Mouse (Mus musculus) neural tube, embryonic 13.5 days (tissue): ENCODE results near the gene Birc6. TPM values are rescaled to one million over a fixed set of nuclear protein-coding genes. Genes with fewer than 3 reads are reported as not detected.
"Not testable (repeated sequence)": the region's sequence is repeated elsewhere in the genome, so short reads cannot be mapped to it uniquely, and the experiment has no call there.

Experiments
- ATAC-seq: fragments of 200-750 bp; cut with Nextera tagmentation; 2 replicates; pipeline ENCODE4 v1.8.0; 2017; ENCODE audit warnings: low read depth, mild to moderate bottlenecking, moderate TSS enrichment, moderate library complexity
- H3K27ac ChIP-seq: fragments of 300-500 bp; sonication (generic); replicated peaks from 2 replicates; pipeline ENCODE4 v1.5.1; 2015; ENCODE audit warnings: moderate library complexity, mild to moderate bottlenecking, inconsistent platforms
- H3K27me3 ChIP-seq: fragments of 300-500 bp; sonication (generic); 2 replicates; pipeline ENCODE4 v1.6.1; 2015; ENCODE audit warnings: mild to moderate bottlenecking, inconsistent platforms
- H3K36me3 ChIP-seq: fragments of 300-500 bp; sonication (generic); 2 replicates; pipeline ENCODE4 v1.6.1; 2015; ENCODE audit warnings: mild to moderate bottlenecking, inconsistent platforms
- H3K4me1 ChIP-seq: fragments of 300-500 bp; sonication (generic); replicated peaks from 2 replicates; pipeline ENCODE4 v1.6.1; 2015; ENCODE audit warnings: inconsistent platforms
- H3K4me2 ChIP-seq: fragments of 300-500 bp; sonication (generic); 2 replicates; pipeline ENCODE4 v1.6.1; 2015; ENCODE audit warnings: inconsistent platforms, mild to moderate bottlenecking, moderate library complexity
- H3K4me3 ChIP-seq: fragments of 300-500 bp; sonication (generic); 2 replicates; pipeline ENCODE4 v1.5.1; 2015; ENCODE audit warnings: mild to moderate bottlenecking, inconsistent platforms
- H3K9ac ChIP-seq: fragments of 300-500 bp; sonication (generic); 2 replicates; pipeline ENCODE4 v1.6.1; 2015; ENCODE audit warnings: moderate library complexity, mild to moderate bottlenecking, inconsistent platforms
- H3K9me3 ChIP-seq: fragments of 300-500 bp; sonication (generic); 2 replicates; pipeline ENCODE4 v1.6.1; 2016; ENCODE audit warnings: inconsistent platforms
- WGBS: fragments of 180-500 bp; shearing (Covaris S2); methylation state at CpG from one replicate; pipeline ENCODE4 v1.1.7; 2015; 5-methylcytosine and 5-hydroxymethylcytosine counted together
- polyA plus RNA-seq: library from polyadenylated mRNA; unstranded; fragments of >200 nt; fragmentation: Nextera tagmentation; extraction: Ambion mirVana; gene quantifications from 2 replicates; pipeline ENCODE4 v1.2.1, GENCODE M21; 2015

Gene Birc6
- polyA plus RNA-seq, 1 experiment from 2014 or later, result 99.1 TPM

DNA sequence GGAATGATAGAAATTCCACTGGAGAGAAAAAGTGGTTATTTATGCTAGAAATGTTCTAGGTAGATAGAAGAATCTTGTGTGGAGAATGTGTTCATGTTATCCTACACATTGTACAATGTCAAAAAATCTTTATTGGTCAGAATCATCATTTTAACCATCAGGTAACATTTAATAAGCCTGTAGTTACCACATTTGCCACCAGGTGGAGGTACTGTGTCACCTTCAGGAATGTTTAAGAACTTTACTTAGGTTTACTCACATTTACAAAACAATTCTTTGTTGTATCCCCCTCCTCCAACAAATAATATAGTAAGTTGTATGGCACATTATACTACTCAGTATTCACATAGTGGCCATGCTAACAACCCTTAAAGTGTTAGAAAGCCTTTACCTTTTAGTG, 145.2 kb downstream of the Birc6 start:
- no peaks in the 10 kb centered on the region for H3K9me3 ChIP-seq
- no peak overlapping the region for H3K4me2 ChIP-seq
- no peaks in the 10 kb centered on the region for H3K27me3 ChIP-seq
- no peak for ATAC-seq
- no peaks in the 10 kb centered on the region for H3K4me1 ChIP-seq
- no peak overlapping the region for H3K27ac ChIP-seq
- peaks cover 61% of the 10 kb centered on the region for H3K36me3 ChIP-seq
- H3K9ac ChIP-seq, result no peak overlapping the region
- H3K4me3 ChIP-seq, result no peak overlapping the region

DNA sequence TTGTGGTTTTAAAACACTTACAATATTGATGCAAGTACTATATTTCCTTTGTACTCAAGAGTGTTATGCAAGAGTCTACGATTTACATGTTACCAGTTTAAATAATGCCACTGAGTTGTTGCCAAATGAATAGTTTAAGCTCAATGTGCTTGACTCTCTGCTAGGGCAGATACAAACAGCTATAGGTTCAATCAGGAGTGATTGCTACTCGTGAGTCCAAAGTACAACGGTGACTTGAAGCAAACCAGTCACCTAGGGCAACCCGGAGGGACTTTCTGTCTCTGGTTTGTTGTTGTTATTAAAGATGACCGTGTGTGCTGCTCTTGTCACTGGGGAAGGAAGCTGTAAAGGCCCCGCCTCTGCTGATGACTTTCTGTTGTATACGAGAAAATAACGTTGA, 150.0 kb downstream of the Birc6 start:
- Histone ChIP-seq H3K4me1 (no peaks in the 10 kb centered on the region), H3K4me3 (no peak overlapping the region), H3K27me3 (no peaks in the 10 kb centered on the region), H3K9ac (no peak overlapping the region), H3K36me3 (peaks cover 52% of the 10 kb centered on the region), H3K4me2 (no peak overlapping the region), H3K9me3 (no peaks in the 10 kb centered on the region), H3K27ac (no peak overlapping the region)
- WGBS, result 91% methylated on average over 8 of the region's 8 CpGs
- ATAC-seq, result no peak

DNA sequence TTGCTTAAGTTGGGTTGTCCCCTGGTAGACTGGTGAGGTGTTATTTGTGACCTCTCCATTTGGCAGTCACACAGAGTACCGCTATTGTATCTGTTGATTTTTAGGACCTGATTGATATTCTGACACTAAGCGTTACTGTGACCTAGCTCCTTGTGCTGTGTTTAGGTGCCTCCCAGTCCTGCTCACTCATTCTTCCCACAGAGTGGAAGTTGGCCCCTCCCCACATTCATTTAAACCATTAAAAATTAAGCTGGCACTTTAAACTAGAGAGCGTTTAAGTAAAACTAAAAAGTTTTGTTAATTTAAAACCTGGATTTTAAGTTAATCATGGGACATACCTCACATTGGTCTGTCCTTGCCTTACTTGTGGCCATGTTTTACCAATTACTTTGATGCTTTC, 156.8 kb downstream of the Birc6 start:
- Histone ChIP-seq H3K4me1 (no peaks in the 10 kb centered on the region), H3K4me3 (no peak overlapping the region), H3K27me3 (no peaks in the 10 kb centered on the region), H3K4me2 (no peak overlapping the region), H3K27ac (no peak overlapping the region), H3K9ac (no peak overlapping the region), H3K9me3 (no peaks in the 10 kb centered on the region), H3K36me3 (peaks cover 35% of the 10 kb centered on the region)
- 78% methylated on average over 3 of the region's 3 CpGs for WGBS
- ATAC-seq, result no peak

DNA sequence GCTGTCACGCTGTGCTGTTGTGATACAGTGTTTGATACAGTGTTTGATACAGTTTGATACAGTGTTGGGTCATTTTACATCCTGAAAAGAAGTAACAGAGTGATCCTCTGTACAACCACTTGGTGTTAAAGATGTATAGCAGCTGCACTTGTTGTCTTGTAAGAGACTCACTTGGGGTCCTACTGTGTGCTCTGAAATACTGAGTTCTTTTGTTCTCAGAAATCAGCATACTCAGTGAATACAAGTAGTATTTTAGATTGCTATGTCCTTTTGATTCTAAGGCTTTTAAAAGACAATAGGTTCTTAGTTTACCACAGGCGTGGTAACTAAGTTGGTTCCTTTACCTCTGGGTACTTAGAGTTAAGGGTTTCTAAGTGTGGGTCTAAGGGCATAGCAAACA, 160.5 kb downstream of the Birc6 start:
- no peaks in the 10 kb centered on the region for H3K27me3 ChIP-seq
- no peak overlapping the region for H3K9ac ChIP-seq
- H3K36me3 ChIP-seq, result peaks cover 50% of the 10 kb centered on the region
- no peak overlapping the region for H3K4me3 ChIP-seq
- H3K9me3 ChIP-seq, result no peaks in the 10 kb centered on the region
- 83% methylated on average over 2 of the region's 2 CpGs for WGBS
- H3K4me2 ChIP-seq, result no peak overlapping the region
- no peak for ATAC-seq
- no peaks in the 10 kb centered on the region for H3K4me1 ChIP-seq
- H3K27ac ChIP-seq, result no peak overlapping the region

DNA sequence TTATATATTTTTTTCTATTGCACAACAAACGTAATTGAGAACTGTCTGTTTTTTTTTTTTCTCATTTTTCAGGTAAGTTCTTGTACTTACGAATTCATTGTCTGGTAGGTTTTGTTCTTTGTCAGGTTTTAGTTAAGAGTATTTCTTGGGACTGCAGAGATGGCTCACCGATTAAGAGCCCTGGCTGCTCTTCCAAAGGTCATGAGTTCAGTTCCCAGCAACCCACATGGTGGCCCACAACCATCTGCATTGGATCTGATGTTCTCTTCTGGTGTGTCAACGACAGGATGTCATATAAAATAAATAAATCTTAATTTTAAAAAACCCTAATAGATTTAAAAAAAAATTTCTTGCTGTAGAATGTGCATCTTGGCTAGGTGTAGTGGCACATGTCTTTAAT, 161.3 kb downstream of the Birc6 start:
- Histone ChIP-seq H3K27me3 (no peaks in the 10 kb centered on the region), H3K27ac (no peak overlapping the region), H3K36me3 (peaks cover 53% of the 10 kb centered on the region), H3K4me3 (no peak overlapping the region), H3K9ac (no peak overlapping the region), H3K4me2 (no peak overlapping the region), H3K9me3 (no peaks in the 10 kb centered on the region), H3K4me1 (no peaks in the 10 kb centered on the region)
- 92% methylated on average over 4 of the region's 4 CpGs for WGBS
- ATAC-seq, result no peak

DNA sequence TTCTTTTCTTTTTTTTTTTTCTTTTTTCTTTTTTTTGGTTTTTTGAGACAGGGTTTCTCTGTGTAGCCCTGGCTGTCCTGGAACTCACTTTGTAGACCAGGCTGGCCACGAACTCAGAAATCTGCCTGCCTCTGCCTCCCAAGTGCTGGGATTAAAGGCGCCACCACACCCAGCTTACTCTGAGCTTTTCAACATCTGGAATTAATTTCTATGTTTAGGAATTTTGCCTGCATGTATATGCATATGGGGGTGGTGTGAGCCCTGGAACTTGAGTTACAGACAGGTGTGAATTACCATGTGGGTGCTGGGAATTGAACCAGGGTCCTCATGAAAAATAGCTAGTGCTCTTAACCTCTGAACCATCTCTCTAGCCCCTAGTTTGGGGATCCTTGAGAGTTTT, 173.6 kb downstream of the Birc6 start:
- ATAC-seq, H3K4me2 ChIP-seq, H3K9me3 ChIP-seq, H3K4me3 ChIP-seq, H3K4me1 ChIP-seq, H3K9ac ChIP-seq, H3K27ac ChIP-seq, H3K27me3 ChIP-seq: not testable (repeated sequence)
- WGBS, result 93% methylated on average over 2 of the region's 2 CpGs
- peaks cover 71% of the 10 kb centered on the region for H3K36me3 ChIP-seq

DNA sequence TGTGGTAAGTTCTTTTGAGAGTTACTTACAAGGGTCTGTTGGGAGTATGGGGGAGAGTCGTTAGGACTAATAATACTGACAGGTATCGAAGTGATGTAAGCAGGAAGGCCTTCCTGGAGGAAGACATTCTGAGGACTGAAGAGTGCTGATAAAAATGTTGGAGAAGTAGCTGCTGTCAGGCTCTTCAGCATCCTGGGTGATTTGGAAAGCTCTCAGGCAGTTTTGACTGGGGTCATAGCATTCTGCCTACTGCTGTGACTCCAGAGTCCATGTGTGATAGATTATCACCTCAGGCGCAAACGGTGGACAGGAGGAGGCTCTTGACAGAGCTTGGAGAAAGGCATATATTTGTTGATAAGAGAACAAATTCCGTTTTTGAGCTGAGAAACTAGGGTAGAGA, 177.4 kb downstream of the Birc6 start:
- no peak overlapping the region for H3K9ac ChIP-seq
- no peaks in the 10 kb centered on the region for H3K9me3 ChIP-seq
- H3K4me1 ChIP-seq, result no peaks in the 10 kb centered on the region
- H3K27ac ChIP-seq, result no peak overlapping the region
- H3K36me3 ChIP-seq, result peaks cover 36% of the 10 kb centered on the region
- H3K27me3 ChIP-seq, result no peaks in the 10 kb centered on the region
- 89% methylated on average over 5 of the region's 5 CpGs for WGBS
- no peak for ATAC-seq
- H3K4me3 ChIP-seq, result no peak overlapping the region
- no peak overlapping the region for H3K4me2 ChIP-seq

DNA sequence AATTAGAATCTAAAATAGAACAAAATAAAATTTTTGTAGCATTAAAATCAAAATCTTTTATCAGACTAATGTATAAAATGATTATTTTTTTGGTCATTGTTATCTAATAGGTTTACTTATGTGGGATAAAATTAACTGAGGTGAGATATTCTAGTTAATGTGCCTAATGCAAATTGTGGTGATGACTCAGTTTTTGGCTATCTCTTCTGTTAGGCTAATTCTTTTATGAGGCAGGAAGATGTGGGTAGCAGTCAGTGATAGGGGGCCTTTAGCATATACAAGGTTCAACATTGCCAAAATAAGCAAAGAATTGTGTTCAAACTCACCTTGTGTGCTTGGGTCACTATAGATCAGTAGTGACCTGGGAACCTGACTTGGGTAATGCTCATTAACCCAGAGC, 178.5 kb downstream of the Birc6 start:
- H3K36me3 ChIP-seq, result peaks cover 25% of the 10 kb centered on the region
- no peak for ATAC-seq
- no peak overlapping the region for H3K9ac ChIP-seq
- H3K27ac ChIP-seq, result no peak overlapping the region
- no peak overlapping the region for H3K4me2 ChIP-seq
- H3K4me3 ChIP-seq, result no peak overlapping the region
- H3K4me1 ChIP-seq, result no peaks in the 10 kb centered on the region
- H3K27me3 ChIP-seq, result no peaks in the 10 kb centered on the region
- H3K9me3 ChIP-seq, result no peaks in the 10 kb centered on the region

DNA sequence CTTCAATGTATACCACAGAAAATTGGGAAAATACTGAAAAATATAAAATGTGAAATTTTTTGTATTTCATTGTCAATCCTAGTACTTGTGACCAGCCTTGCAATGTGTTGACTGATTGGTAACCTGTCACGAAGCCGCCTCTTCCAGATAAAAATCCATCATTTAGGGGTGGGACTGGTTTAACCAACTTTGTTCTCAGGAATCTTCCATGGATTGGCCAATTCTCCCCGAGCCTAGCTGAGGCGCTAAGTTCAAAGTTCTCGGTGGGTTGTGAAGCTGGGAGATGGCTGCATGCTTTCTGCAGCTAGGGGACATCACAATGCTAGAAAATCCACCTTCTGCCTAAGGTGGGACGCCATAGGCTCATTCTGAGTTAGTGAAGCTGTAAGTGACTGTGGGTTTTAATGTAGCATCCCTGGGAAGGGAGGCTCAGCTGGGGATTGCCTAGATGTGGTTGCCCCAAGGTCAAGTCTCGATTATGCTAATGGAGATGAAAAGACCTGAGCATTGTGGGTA, 179.6 kb downstream of the Birc6 start:
- no peak overlapping the region for H3K27ac ChIP-seq
- no peak overlapping the region for H3K4me3 ChIP-seq
- H3K27me3 ChIP-seq, result no peaks in the 10 kb centered on the region
- H3K9me3 ChIP-seq, result no peaks in the 10 kb centered on the region
- no peaks in the 10 kb centered on the region for H3K4me1 ChIP-seq
- H3K4me2 ChIP-seq, result no peak overlapping the region
- H3K36me3 ChIP-seq, result peaks cover 18% of the 10 kb centered on the region
- no peak overlapping the region for H3K9ac ChIP-seq
- no peak for ATAC-seq
- 84% methylated on average over 7 of the region's 7 CpGs for WGBS

DNA sequence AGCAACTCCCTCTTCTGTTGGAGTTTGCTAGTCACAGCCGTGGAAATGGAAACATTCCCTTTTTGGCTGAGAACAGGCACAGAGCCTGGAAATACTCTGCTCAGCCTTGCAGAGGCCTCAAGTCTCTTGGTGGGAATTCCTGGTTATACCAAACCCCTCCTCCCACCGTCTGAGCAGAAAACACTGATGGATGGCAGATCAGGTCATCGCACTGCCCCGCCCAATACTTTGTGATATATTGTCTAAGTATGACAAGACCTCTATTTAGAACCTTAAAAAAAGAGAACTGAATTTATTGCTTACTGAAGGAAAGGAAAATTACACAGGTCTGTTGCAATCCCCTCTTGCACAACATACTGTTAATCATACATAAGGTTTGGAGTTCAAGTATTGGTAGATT, 182.6 kb downstream of the Birc6 start:
- no peak overlapping the region for H3K4me3 ChIP-seq
- no peaks in the 10 kb centered on the region for H3K27me3 ChIP-seq
- no peaks in the 10 kb centered on the region for H3K36me3 ChIP-seq
- H3K4me2 ChIP-seq, result no peak overlapping the region
- WGBS, result 79% methylated on average over 4 of the region's 4 CpGs
- H3K9me3 ChIP-seq, result no peaks in the 10 kb centered on the region
- no peak for ATAC-seq
- H3K27ac ChIP-seq, result no peak overlapping the region
- no peaks in the 10 kb centered on the region for H3K4me1 ChIP-seq
- no peak overlapping the region for H3K9ac ChIP-seq

DNA sequence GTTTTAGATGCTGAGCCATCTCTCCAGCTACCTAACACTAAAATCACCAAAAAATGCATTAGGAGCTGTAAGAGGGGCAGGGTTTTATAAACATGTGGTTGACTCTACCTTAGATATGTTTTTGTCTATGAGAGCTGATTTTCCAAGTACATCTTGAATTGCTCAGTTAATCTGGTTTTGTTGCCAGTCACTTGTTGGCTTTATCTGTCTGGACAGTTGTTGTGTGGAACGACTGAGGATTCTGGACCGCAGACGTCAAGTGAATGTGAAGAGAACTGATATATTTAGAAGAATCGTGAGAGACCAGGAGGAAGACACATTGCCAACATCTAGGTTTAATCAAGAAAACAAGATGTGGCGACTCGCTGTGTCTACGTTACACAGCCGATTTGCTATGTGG, 183.5 kb downstream of the Birc6 start:
- Histone ChIP-seq H3K27me3 (peaks cover 3% of the 10 kb centered on the region; the same call in 1 of the 2 replicates), H3K4me3 (no peak overlapping the region), H3K4me1 (no peaks in the 10 kb centered on the region), H3K9ac (no peak overlapping the region), H3K36me3 (no peaks in the 10 kb centered on the region), H3K4me2 (no peak overlapping the region), H3K27ac (no peak overlapping the region), H3K9me3 (no peaks in the 10 kb centered on the region)
- WGBS, result 92% methylated on average over 8 of the region's 8 CpGs
- ATAC-seq, result no peak

DNA sequence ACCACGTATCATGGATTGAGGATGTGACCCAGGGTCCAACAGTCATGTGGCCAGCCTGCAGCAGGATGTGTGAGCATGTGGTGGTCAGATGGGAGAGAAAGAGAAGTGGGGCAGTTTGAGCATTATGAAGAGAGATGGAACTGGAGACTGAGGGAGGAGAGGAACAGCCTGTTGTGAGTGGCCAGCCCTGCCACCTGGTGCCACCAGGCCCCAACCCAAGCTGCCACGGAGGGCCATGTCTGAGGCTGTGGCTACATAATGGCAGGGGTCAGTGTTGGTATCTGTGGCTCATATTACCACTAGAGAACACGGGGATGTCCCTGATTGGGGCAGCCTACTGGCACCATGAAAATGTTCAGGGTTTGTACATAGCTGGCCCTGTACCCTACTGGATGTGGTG, 187.0 kb downstream of the Birc6 start:
- Histone ChIP-seq H3K36me3 (0 out of 2 replicates have a peak, but pooled peaks cover under 1% of the 10 kb centered on the region), H3K27ac (no peak overlapping the region), H3K27me3 (peaks cover 3% of the 10 kb centered on the region; the same call in 1 of the 2 replicates), H3K9ac (no peak overlapping the region), H3K4me3 (no peak overlapping the region), H3K9me3 (no peaks in the 10 kb centered on the region), H3K4me2 (no peak overlapping the region), H3K4me1 (peaks cover 10% of the 10 kb centered on the region)
- 69% methylated on average over 3 of the region's 3 CpGs for WGBS
- no peak for ATAC-seq

DNA sequence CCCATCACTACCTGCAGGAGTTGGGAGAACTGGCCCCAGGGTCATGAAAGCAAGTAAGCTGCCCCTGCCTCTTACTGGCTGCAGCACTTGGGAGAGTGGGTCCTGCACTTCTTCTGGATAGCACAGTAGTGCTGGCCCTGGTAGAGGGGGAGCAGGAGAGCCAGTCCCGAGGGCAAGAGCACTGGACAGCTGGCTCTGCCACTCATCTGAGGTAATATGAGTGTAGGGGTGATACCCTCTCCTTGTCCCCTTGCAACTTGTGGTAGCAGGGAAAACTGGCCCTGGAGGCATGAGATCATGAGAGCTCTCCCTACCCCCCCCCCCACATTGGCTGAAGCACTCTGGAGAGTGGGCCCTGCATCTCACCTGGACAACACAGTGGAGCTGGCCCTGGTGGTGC, 187.6 kb downstream of the Birc6 start:
- Histone ChIP-seq H3K36me3 (0 out of 2 replicates have a peak, but pooled peaks cover 3% of the 10 kb centered on the region), H3K4me3 (no peak overlapping the region), H3K27ac (no peak overlapping the region), H3K4me2 (no peak overlapping the region), H3K4me1 (peaks cover 10% of the 10 kb centered on the region), H3K9me3 (no peaks in the 10 kb centered on the region), H3K9ac (no peak overlapping the region), H3K27me3 (peaks cover 3% of the 10 kb centered on the region; the same call in 1 of the 2 replicates)
- WGBS, result 50% methylated on average over 1 of the region's 1 CpGs
- no peak for ATAC-seq
